Mouse (Mus musculus) lung, adult 2 months (tissue): ENCODE results near the gene Vegfa.

Source experiments
- CTCF ChIP-seq: fragments of 200-500 bp; IDR thresholded peaks from 2 replicates; pipeline ENCODE4 v1.5.1; 2011; ENCODE audit warnings: mild to moderate bottlenecking, low read length, control low read depth; ENCODE audit not compliant: insufficient read depth
- POLR2A ChIP-seq: fragments of 200-500 bp; IDR thresholded peaks from 2 replicates; pipeline ENCODE4 v1.6.1; 2011; ENCODE audit warnings: low read depth, mild to moderate bottlenecking, control low read depth, low read length, borderline replicate concordance; ENCODE audit errors: extremely low read depth

DNA sequence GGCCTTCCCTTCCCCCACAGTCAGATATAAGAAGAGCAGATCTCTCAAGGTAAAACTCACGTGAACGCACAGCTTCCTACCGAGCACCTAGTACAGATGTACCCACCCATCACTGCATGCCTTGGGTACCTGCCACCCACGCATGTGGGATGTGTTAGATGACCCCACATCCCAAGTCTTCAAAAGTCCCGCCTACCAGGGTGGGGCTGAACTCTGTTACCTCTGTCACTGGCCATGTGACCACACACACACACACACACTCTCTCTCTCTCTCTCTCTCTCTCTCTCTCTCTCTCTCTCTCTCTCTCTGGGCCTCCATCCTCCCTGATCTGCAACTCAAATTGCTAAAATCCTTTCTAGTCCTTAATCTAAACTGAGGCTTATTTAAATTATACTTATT lies 27.7 kb downstream of the Vegfa start:
- TF ChIP-seq POLR2A (no peak), CTCF (no peak)
